ENCODE assay signal across 9 mouse cellular contexts in the genomic region with DNA sequence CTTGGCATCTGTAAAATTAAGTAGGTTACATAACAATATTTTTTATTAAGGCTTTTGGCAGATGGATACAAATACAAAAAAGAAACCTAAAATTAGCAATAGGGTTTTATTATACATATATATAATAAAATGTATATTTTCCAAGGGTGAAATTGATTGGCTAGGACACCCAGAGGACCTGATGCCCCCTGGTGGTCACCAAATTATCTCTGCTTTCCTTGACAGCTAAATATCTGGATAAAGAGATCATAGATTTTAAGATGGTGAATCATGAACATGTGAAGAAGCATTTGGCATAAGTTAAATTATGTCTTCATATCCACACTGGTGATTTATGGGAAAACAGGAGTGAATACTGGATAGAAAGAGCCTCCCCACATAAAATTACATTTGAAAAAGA. TPM values are rescaled to one million over a fixed set of nuclear protein-coding genes. Genes with fewer than 3 reads are reported as not detected.
DNase-seq lines count a peak whose midpoint lies in the region; ATAC-seq and TF ChIP-seq lines count a peak whose summit lies in the region.
"Had no signal": no experiment of that assay in that cellular context is flagged by ENCODE, and none has a peak within 500 bp of the region (broad histone marks: within the 10 kb centered on the region; RNA-seq: fewer than 3 reads in every experiment).

No protein-coding gene starts in this region.

- H3K36me3 ChIP-seq in midbrain, embryonic 14.5 days (ENCODE audit: control insufficient read depth, insufficient read depth, low read length): no peaks in the 10 kb centered on the region
- H3K36me3 ChIP-seq in midbrain, embryonic 16.5 days (ENCODE audit: control insufficient read depth, insufficient read depth, low read length): no peaks in the 10 kb centered on the region
- H3K36me3 ChIP-seq: limb, embryonic 12.5 days had no signal

- no peak for DNase-seq in gastrocnemius, adult 2 months
- no peak for DNase-seq in gastrocnemius, adult 8-10 months (ENCODE audit: low spot score in 2 of 2)
- DNase-seq in midbrain, embryonic 14.5 days: peak; percentile 73
- DNase-seq in cerebellum, postnatal 25 days: peak; percentile 15 to 55
- DNase-seq in lung, postnatal 36 days: peak; percentile 53
- no peak for DNase-seq in neural tube, embryonic 10.5 days (ENCODE audit: extremely low spot score, low spot score)

- intact Hi-C loops in gastrocnemius, adult 2 months (cut with DNase I): no loop called here

- H3K4me3 ChIP-seq in gastrocnemius, adult 2 months: no peak overlapping the region
- no peak overlapping the region for H3K4me3 ChIP-seq in midbrain, embryonic 14.5 days (replicated peaks; ENCODE audit: low read depth, low read length)
- H3K4me3 ChIP-seq in midbrain, embryonic 16.5 days (ENCODE audit: low read depth, low read length): no peak overlapping the region
- H3K4me3 ChIP-seq: limb, embryonic 12.5 days had no signal

- peak; percentile 52 for TF ChIP-seq CTCF in gastrocnemius, adult 2 months (IDR thresholded peaks at IDR 0.05)

- no peaks in the 10 kb centered on the region for H3K9me3 ChIP-seq in midbrain, embryonic 14.5 days (ENCODE audit: control insufficient read depth, low read length)
- no peaks in the 10 kb centered on the region for H3K9me3 ChIP-seq in midbrain, embryonic 16.5 days (replicated peaks; ENCODE audit: control insufficient read depth, low read length, poor library complexity, severe bottlenecking)
- H3K9me3 ChIP-seq: limb, embryonic 12.5 days had no signal

- no peak overlapping the region for H3K27ac ChIP-seq in gastrocnemius, adult 2 months
- H3K27ac ChIP-seq in midbrain, embryonic 14.5 days (replicated peaks; ENCODE audit: low read depth, low read length): no peak overlapping the region
- no peak overlapping the region for H3K27ac ChIP-seq in midbrain, embryonic 16.5 days (ENCODE audit: low read length)
- H3K27ac ChIP-seq: limb, embryonic 12.5 days had no signal

- 0 out of 2 replicates have a peak, but pooled peaks cover 2% of the 10 kb centered on the region for H3K4me1 ChIP-seq in midbrain, embryonic 14.5 days (ENCODE audit: control insufficient read depth, insufficient read depth, low read length)
- no peaks in the 10 kb centered on the region for H3K4me1 ChIP-seq in midbrain, embryonic 16.5 days (ENCODE audit: control insufficient read depth, insufficient read depth, low read length)
- H3K4me1 ChIP-seq: limb, embryonic 12.5 days had no signal

- H3K27me3 ChIP-seq in midbrain, embryonic 14.5 days (ENCODE audit: control insufficient read depth, insufficient read depth, low read length): peaks cover 16% of the 10 kb centered on the region; the same call in 1 of the 2 replicates
- H3K27me3 ChIP-seq in midbrain, embryonic 16.5 days (ENCODE audit: control insufficient read depth, insufficient read depth, low read depth, low read length): peaks cover 3% of the 10 kb centered on the region
- H3K27me3 ChIP-seq: limb, embryonic 12.5 days had no signal

- H3K4me2 ChIP-seq in midbrain, embryonic 14.5 days (ENCODE audit: low read length): no peak overlapping the region
- H3K4me2 ChIP-seq in midbrain, embryonic 16.5 days (ENCODE audit: low read length): no peak overlapping the region
- H3K4me2 ChIP-seq: limb, embryonic 12.5 days had no signal

- ATAC-seq in midbrain, embryonic 14.5 days (ENCODE audit: low FRiP score, low TSS enrichment): no peak
- ATAC-seq in midbrain, embryonic 16.5 days: no peak
- no peak for ATAC-seq in monocyte, adult 5-6 weeks (replicated peaks; ENCODE audit: insufficient number of reproducible peaks, low FRiP score, low TSS enrichment, poor library complexity, severe bottlenecking)

- H3K9ac ChIP-seq in midbrain, embryonic 14.5 days (replicated peaks; ENCODE audit: low read length): no peak overlapping the region
- no peak overlapping the region for H3K9ac ChIP-seq in midbrain, embryonic 16.5 days (ENCODE audit: low read depth, low read length)
- H3K9ac ChIP-seq: limb, embryonic 12.5 days had no signal

RNA-seq across cellular contexts. Expression of a gene that starts 4.1 kb away (rescaled TPM):
- total RNA-seq in gastrocnemius, adult 2 months (2021): 1 to 10 TPM; 1.6 to 2.4 TPM
- total RNA-seq in gastrocnemius, adult 8-10 months (2022): 1 to 10 TPM; 2.1 to 2.7 (median 2.5) TPM
- 48.2 and 68.0 TPM in 2 replicates for polyA plus RNA-seq in midbrain, embryonic 14.5 days (2014; fragmentation: Nextera tagmentation; extraction: Ambion mirVana)
- polyA plus RNA-seq in midbrain, embryonic 16.5 days (2015; fragmentation: Nextera tagmentation; extraction: Ambion mirVana): 68.6 and 88.3 TPM in 2 replicates
- total RNA-seq in monocyte, adult 5-6 weeks (2017): 0.19 to 1.2 TPM (median 0.29 TPM) in 3 replicates

Comparison
In these comparisons a context has a peak if more than half of its experiments do, and no peak if none do; other contexts are left out.
1. DNase-seq: peak in midbrain, embryonic 14.5 days (single experiment), cerebellum, postnatal 25 days (2 of 2) and lung, postnatal 36 days (single experiment); none in gastrocnemius, adult 2 months (single experiment), gastrocnemius, adult 8-10 months (0 of 2) and neural tube, embryonic 10.5 days (single experiment).